Mouse (Mus musculus): ENCODE data around the gene Sik1. TPM values are rescaled to one million over a fixed set of nuclear protein-coding genes. Genes with fewer than 3 reads are reported as not detected.

Gene Sik1
- polyA plus RNA-seq, 1 experiment from 2014 or later = 12.6 TPM

- Histone ChIP-seq H3K27me3 (ENCODE audit: control insufficient read depth, insufficient read depth, low read length) (no peaks in the 10 kb centered on the region), H3K27ac (replicated peaks; ENCODE audit: low read depth, low read length) (no peak overlapping the region), H3K9ac (ENCODE audit: low read length) (no peak overlapping the region), H3K36me3 (ENCODE audit: control insufficient read depth, insufficient read depth, low read length) (no peaks in the 10 kb centered on the region), H3K4me2 (ENCODE audit: low read depth, severe bottlenecking) (no peak overlapping the region), H3K4me3 (ENCODE audit: low read depth, low read length) (no peak overlapping the region), H3K9me3 (ENCODE audit: control insufficient read depth, low read length) (no peaks in the 10 kb centered on the region), H3K4me1 (ENCODE audit: control insufficient read depth, insufficient read depth, low read length) (peaks cover 12% of the 10 kb centered on the region)
- WGBS = 94% methylated on average over 11 of the region's 11 CpGs
- ATAC-seq (ENCODE audit: insufficient number of reproducible peaks, low FRiP score, low TSS enrichment, low read depth) (no peak), DNase-seq (ENCODE audit: low spot score) (no peak)
Observed at GRCm38 (mm10) chr17:31835528-31836263, 19.9 kb downstream of the Sik1 start.

- Histone ChIP-seq H3K4me2 (ENCODE audit: low read depth, severe bottlenecking) (no peak overlapping the region), H3K27ac (replicated peaks; ENCODE audit: low read depth, low read length) (peak overlapping the region; percentile 21; the same call in 1 of the 2 replicates)
- no peak for ATAC-seq (ENCODE audit: insufficient number of reproducible peaks, low FRiP score, low TSS enrichment, low read depth)
Observed at GRCm38 (mm10) chr17:31834320-31835065, 21.1 kb downstream of the Sik1 start.

GRCm38 (mm10) chr17:31833752-31834151 lies 21.9 kb downstream of the Sik1 start:
- DNase-seq (ENCODE audit: low spot score) = no peak
- no peak overlapping the region for H3K27ac ChIP-seq (replicated peaks; ENCODE audit: low read depth, low read length)
- peaks cover 12% of the 10 kb centered on the region for H3K4me1 ChIP-seq (ENCODE audit: control insufficient read depth, insufficient read depth, low read length)

More at GRCm38 (mm10) chr17:31834320-31835065, 21.1 kb downstream of the Sik1 start:
- peaks cover 12% of the 10 kb centered on the region for H3K4me1 ChIP-seq (ENCODE audit: control insufficient read depth, insufficient read depth, low read length)
- no peaks in the 10 kb centered on the region for H3K27me3 ChIP-seq (ENCODE audit: control insufficient read depth, insufficient read depth, low read length)
- no peaks in the 10 kb centered on the region for H3K9me3 ChIP-seq (ENCODE audit: control insufficient read depth, low read length)
- no peak overlapping the region for H3K4me3 ChIP-seq (ENCODE audit: low read depth, low read length)
- WGBS = 90% methylated on average over 6 of the region's 6 CpGs
- no peak overlapping the region for H3K9ac ChIP-seq (ENCODE audit: low read length)
- no peak for DNase-seq (ENCODE audit: low spot score)
- H3K36me3 ChIP-seq (ENCODE audit: control insufficient read depth, insufficient read depth, low read length) = no peaks in the 10 kb centered on the region

GRCm38 (mm10) chr17:31832577-31832964 lies 23.0 kb downstream of the Sik1 start:
- DNase-seq (ENCODE audit: low spot score) = no peak
- Histone ChIP-seq H3K36me3 (ENCODE audit: control insufficient read depth, insufficient read depth, low read length) (no peaks in the 10 kb centered on the region), H3K4me1 (ENCODE audit: control insufficient read depth, insufficient read depth, low read length) (peaks cover 12% of the 10 kb centered on the region), H3K4me2 (ENCODE audit: low read depth, severe bottlenecking) (no peak overlapping the region), H3K9me3 (ENCODE audit: control insufficient read depth, low read length) (no peaks in the 10 kb centered on the region), H3K4me3 (ENCODE audit: low read depth, low read length) (no peak overlapping the region), H3K27ac (replicated peaks; ENCODE audit: low read depth, low read length) (no peak overlapping the region), H3K27me3 (ENCODE audit: control insufficient read depth, insufficient read depth, low read length) (no peaks in the 10 kb centered on the region), H3K9ac (ENCODE audit: low read length) (no peak overlapping the region)
- no peak for ATAC-seq (ENCODE audit: insufficient number of reproducible peaks, low FRiP score, low TSS enrichment, low read depth)
- 88% methylated on average over 9 of the region's 9 CpGs for WGBS

More at GRCm38 (mm10) chr17:31833752-31834151, 21.9 kb downstream of the Sik1 start:
- 35% methylated on average over 7 of the region's 7 CpGs for WGBS
- H3K4me3 ChIP-seq (ENCODE audit: low read depth, low read length) = no peak overlapping the region
- no peak overlapping the region for H3K4me2 ChIP-seq (ENCODE audit: low read depth, severe bottlenecking)
- no peak for ATAC-seq (ENCODE audit: insufficient number of reproducible peaks, low FRiP score, low TSS enrichment, low read depth)
- H3K9ac ChIP-seq (ENCODE audit: low read length) = no peak overlapping the region
- H3K9me3 ChIP-seq (ENCODE audit: control insufficient read depth, low read length) = no peaks in the 10 kb centered on the region
- H3K36me3 ChIP-seq (ENCODE audit: control insufficient read depth, insufficient read depth, low read length) = no peaks in the 10 kb centered on the region
- no peaks in the 10 kb centered on the region for H3K27me3 ChIP-seq (ENCODE audit: control insufficient read depth, insufficient read depth, low read length)

- H3K4me2 ChIP-seq (ENCODE audit: low read depth, severe bottlenecking) = no peak overlapping the region
- H3K27me3 ChIP-seq (ENCODE audit: control insufficient read depth, insufficient read depth, low read length) = no peaks in the 10 kb centered on the region
- H3K27ac ChIP-seq (replicated peaks; ENCODE audit: low read depth, low read length) = no peak overlapping the region
- WGBS = 88% methylated on average over 14 of the region's 14 CpGs
- H3K9ac ChIP-seq (ENCODE audit: low read length) = no peak overlapping the region
- no peak overlapping the region for H3K4me3 ChIP-seq (ENCODE audit: low read depth, low read length)
- no peaks in the 10 kb centered on the region for H3K9me3 ChIP-seq (ENCODE audit: control insufficient read depth, low read length)
- H3K36me3 ChIP-seq (ENCODE audit: control insufficient read depth, insufficient read depth, low read length) = no peaks in the 10 kb centered on the region
- no peak for ATAC-seq (ENCODE audit: insufficient number of reproducible peaks, low FRiP score, low TSS enrichment, low read depth)
- peaks cover 12% of the 10 kb centered on the region for H3K4me1 ChIP-seq (ENCODE audit: control insufficient read depth, insufficient read depth, low read length)
- DNase-seq (ENCODE audit: low spot score) = no peak
Observed at GRCm38 (mm10) chr17:31831866-31832576, 23.6 kb downstream of the Sik1 start.

GRCm38 (mm10) chr17:31831097-31831865 lies 24.3 kb downstream of the Sik1 start:
- no peak for ATAC-seq (ENCODE audit: insufficient number of reproducible peaks, low FRiP score, low TSS enrichment, low read depth)
- 53% methylated on average over 6 of the region's 6 CpGs for WGBS
- peaks cover 12% of the 10 kb centered on the region for H3K4me1 ChIP-seq (ENCODE audit: control insufficient read depth, insufficient read depth, low read length)

GRCm38 (mm10) chr17:31830506-31831075 lies 25.0 kb downstream of the Sik1 start:
- H3K27ac ChIP-seq (replicated peaks; ENCODE audit: low read depth, low read length) = no peak overlapping the region
- no peak overlapping the region for H3K4me3 ChIP-seq (ENCODE audit: low read depth, low read length)
- H3K27me3 ChIP-seq (ENCODE audit: control insufficient read depth, insufficient read depth, low read length) = no peaks in the 10 kb centered on the region
- no peaks in the 10 kb centered on the region for H3K36me3 ChIP-seq (ENCODE audit: control insufficient read depth, insufficient read depth, low read length)
- no peaks in the 10 kb centered on the region for H3K9me3 ChIP-seq (ENCODE audit: control insufficient read depth, low read length)
- H3K9ac ChIP-seq (ENCODE audit: low read length) = no peak overlapping the region
- no peak for ATAC-seq (ENCODE audit: insufficient number of reproducible peaks, low FRiP score, low TSS enrichment, low read depth)
- H3K4me1 ChIP-seq (ENCODE audit: control insufficient read depth, insufficient read depth, low read length) = peaks cover 12% of the 10 kb centered on the region
- no peak for DNase-seq (ENCODE audit: low spot score)
- no peak overlapping the region for H3K4me2 ChIP-seq (ENCODE audit: low read depth, severe bottlenecking)
- 94% methylated on average over 8 of the region's 8 CpGs for WGBS

More at GRCm38 (mm10) chr17:31831097-31831865, 24.3 kb downstream of the Sik1 start:
- Histone ChIP-seq H3K27ac (replicated peaks; ENCODE audit: low read depth, low read length) (no peak overlapping the region; the same call in 1 of the 2 replicates), H3K36me3 (ENCODE audit: control insufficient read depth, insufficient read depth, low read length) (no peaks in the 10 kb centered on the region), H3K9ac (ENCODE audit: low read length) (no peak overlapping the region), H3K9me3 (ENCODE audit: control insufficient read depth, low read length) (no peaks in the 10 kb centered on the region), H3K27me3 (ENCODE audit: control insufficient read depth, insufficient read depth, low read length) (no peaks in the 10 kb centered on the region), H3K4me2 (ENCODE audit: low read depth, severe bottlenecking) (no peak overlapping the region), H3K4me3 (ENCODE audit: low read depth, low read length) (no peak overlapping the region)
- no peak for DNase-seq (ENCODE audit: low spot score)
